Mouse (Mus musculus) forebrain, embryonic 11.5 days (tissue): ENCODE measurements around the gene Rcor1. TPM values are rescaled to one million over a fixed set of nuclear protein-coding genes. Genes with fewer than 3 reads are reported as not detected.

Experiments used
- ATAC-seq: fragments of 200-750 bp; cut with Nextera tagmentation; replicated peaks from 2 replicates; pipeline ENCODE4 v1.8.0; 2017; ENCODE audit warnings: moderate TSS enrichment; ENCODE audit not compliant: low FRiP score
- DNase-seq: peaks from one replicate; pipeline ENCODE4 v3.0.0-alpha.2; 2017; ENCODE audit warnings: low spot score
- H3K27ac ChIP-seq: fragments of 300-500 bp; sonication (generic); 2 replicates; pipeline ENCODE4 v1.5.1; 2014; ENCODE audit warnings: low read depth, low read length
- H3K27me3 ChIP-seq: fragments of 300-500 bp; sonication (generic); 2 replicates; pipeline ENCODE4 v1.6.1; 2014; ENCODE audit warnings: mild to moderate bottlenecking, low read length, mixed read lengths; ENCODE audit not compliant: control insufficient read depth, insufficient read depth
- H3K36me3 ChIP-seq: fragments of 300-500 bp; sonication (generic); 2 replicates; pipeline ENCODE4 v1.6.1; 2014; ENCODE audit warnings: mild to moderate bottlenecking, low read length, moderate library complexity, mixed read lengths; ENCODE audit not compliant: control insufficient read depth, insufficient read depth
- H3K4me1 ChIP-seq: fragments of 300-500 bp; sonication (generic); replicated peaks from 2 replicates; pipeline ENCODE4 v1.6.1; 2014; ENCODE audit warnings: low read length, mixed read lengths; ENCODE audit not compliant: control insufficient read depth, insufficient read depth
- H3K4me2 ChIP-seq: fragments of 300-500 bp; sonication (generic); 2 replicates; pipeline ENCODE4 v1.6.1; 2014; ENCODE audit warnings: low read depth, mild to moderate bottlenecking, low read length, moderate library complexity, mixed read lengths; ENCODE audit not compliant: severe bottlenecking
- H3K4me3 ChIP-seq: fragments of 300-500 bp; sonication (generic); 2 replicates; pipeline ENCODE4 v1.5.1; 2014; ENCODE audit warnings: low read depth, low read length
- H3K9ac ChIP-seq: fragments of 300-500 bp; sonication (generic); 2 replicates; pipeline ENCODE4 v1.6.1; 2014; ENCODE audit warnings: low read length
- H3K9me3 ChIP-seq: fragments of 300-500 bp; sonication (generic); 2 replicates; pipeline ENCODE4 v1.6.1; 2016; ENCODE audit warnings: low read length, mixed read lengths; ENCODE audit not compliant: control insufficient read depth
- WGBS: fragments of 180-500 bp; shearing (Covaris S2); extraction: QIAGEN DNeasy Blood & Tissue Kit; methylation state at CpG from one replicate; pipeline ENCODE4 v1.1.7; 2014; 5-methylcytosine and 5-hydroxymethylcytosine counted together
- polyA plus RNA-seq: library from polyadenylated mRNA; unstranded; fragments of >200 nt; fragmentation: Nextera tagmentation; extraction: Ambion mirVana; gene quantifications from 2 replicates; pipeline ENCODE4 v1.2.1, GENCODE M21; 2014

The Rcor1 gene
- polyA plus RNA-seq, 1 experiment from 2014 or later, result 14.2 TPM

DNA sequence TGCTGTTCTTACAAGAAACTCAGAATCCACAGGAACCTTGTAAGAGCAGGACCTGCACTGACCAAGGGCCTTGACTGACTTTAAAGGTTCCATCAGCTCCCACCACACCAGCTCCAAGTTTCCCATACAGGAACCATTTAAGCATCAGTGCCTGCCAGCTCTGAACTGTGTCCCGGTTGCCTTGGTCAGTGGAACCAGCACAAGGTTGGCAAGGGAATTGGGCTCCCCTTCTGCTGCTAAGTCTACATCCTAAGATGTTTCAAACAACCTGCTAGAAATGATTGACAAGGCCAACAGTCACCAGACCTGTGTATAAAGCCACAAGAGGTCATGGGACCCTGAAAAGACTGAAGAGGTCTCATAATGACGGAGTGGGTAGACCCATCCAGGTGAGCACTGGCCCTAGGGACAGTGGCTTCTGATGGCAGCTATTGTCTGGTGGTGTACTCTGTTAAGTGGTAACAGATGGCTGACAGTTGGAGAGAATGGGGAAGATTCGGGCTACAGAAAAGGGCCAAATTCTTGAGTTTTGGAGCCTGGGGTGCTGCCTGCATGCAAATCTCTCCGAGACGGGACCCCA lies 80.4 kb downstream of the Rcor1 start:
- H3K36me3 ChIP-seq, result peaks cover 6% of the 10 kb centered on the region; the same call in 1 of the 2 replicates
- WGBS, result 91% methylated on average over 5 of the region's 5 CpGs
- no peak overlapping the region for H3K4me3 ChIP-seq
- H3K27me3 ChIP-seq, result no peaks in the 10 kb centered on the region
- no peak overlapping the region for H3K4me2 ChIP-seq
- ATAC-seq (no peak), DNase-seq (no peak)
- no peak overlapping the region for H3K9ac ChIP-seq
- no peaks in the 10 kb centered on the region for H3K4me1 ChIP-seq
- no peak overlapping the region for H3K27ac ChIP-seq
- H3K9me3 ChIP-seq, result no peaks in the 10 kb centered on the region; the same call in 1 of the 2 replicates

DNA sequence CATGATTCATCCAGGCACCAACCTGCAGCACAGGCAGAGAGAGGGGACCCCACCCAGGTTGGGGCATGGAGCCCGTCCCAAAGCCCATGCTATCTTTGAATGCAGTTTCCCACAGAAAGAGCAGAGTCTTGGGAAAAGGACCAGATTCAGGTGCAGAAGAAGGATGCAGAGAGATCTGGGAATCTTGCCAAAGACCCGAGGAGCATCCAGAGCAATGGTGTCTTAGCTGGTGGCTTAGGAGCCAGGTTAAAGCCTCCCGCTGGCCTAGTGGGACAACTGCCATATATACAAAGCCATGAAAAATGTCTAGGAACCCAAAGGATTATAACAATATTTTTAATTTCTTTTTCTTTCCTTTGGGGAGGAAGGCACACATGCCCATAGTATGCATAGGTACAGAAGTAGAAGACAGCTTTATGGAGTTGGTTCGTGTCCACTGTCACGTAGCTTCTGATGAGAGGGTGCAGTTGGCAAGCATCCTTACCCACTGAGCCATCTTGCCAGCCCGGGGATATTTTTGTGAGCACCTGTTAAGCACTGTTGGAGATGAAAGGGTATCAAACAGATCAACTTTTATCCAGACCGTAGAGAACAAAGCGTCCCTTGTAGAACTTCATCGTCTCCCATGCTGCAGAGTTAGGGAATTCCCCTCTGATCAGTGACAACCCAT lies 82.0 kb downstream of the Rcor1 start:
- Histone ChIP-seq H3K4me2 (no peak overlapping the region), H3K27me3 (no peaks in the 10 kb centered on the region), H3K36me3 (peaks cover 6% of the 10 kb centered on the region; the same call in 1 of the 2 replicates), H3K9me3 (no peaks in the 10 kb centered on the region; the same call in 1 of the 2 replicates), H3K9ac (no peak overlapping the region), H3K27ac (no peak overlapping the region), H3K4me1 (no peaks in the 10 kb centered on the region), H3K4me3 (no peak overlapping the region)
- no peak for DNase-seq
- 92% methylated on average over 9 of the region's 9 CpGs for WGBS
- ATAC-seq, result no peak

DNA sequence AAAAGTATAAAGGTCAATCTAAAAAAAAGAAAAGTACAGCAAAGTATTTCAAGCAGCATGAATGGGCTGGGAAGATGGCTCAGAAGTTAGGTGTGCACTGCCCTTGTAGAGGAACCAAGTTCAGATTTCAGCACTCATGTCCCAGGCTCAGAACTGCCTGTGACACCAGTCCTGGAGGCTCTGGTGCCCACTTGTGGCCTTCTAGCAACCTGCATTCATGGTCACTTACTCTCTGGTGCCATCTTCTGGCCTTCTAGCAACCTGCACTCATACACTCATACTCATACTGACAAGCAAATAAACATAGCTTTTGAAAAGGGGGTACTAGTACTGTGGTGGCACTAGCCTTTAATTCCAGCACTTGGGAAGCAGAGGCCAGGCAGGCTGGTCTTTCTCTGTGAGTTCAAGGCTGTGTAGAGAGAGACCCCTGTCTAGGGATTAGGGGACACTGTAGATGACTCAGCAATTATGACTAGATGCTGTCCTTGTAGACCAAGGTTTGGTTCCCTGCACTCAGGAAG lies 83.2 kb downstream of the Rcor1 start:
- no peak for ATAC-seq
- Histone ChIP-seq H3K4me2 (no peak overlapping the region), H3K27ac (no peak overlapping the region), H3K27me3 (no peaks in the 10 kb centered on the region), H3K36me3 (no peaks in the 10 kb centered on the region; the same call in 1 of the 2 replicates), H3K9me3 (no peaks in the 10 kb centered on the region; the same call in 1 of the 2 replicates), H3K9ac (no peak overlapping the region), H3K4me3 (no peak overlapping the region), H3K4me1 (no peaks in the 10 kb centered on the region)
- no peak for DNase-seq

DNA sequence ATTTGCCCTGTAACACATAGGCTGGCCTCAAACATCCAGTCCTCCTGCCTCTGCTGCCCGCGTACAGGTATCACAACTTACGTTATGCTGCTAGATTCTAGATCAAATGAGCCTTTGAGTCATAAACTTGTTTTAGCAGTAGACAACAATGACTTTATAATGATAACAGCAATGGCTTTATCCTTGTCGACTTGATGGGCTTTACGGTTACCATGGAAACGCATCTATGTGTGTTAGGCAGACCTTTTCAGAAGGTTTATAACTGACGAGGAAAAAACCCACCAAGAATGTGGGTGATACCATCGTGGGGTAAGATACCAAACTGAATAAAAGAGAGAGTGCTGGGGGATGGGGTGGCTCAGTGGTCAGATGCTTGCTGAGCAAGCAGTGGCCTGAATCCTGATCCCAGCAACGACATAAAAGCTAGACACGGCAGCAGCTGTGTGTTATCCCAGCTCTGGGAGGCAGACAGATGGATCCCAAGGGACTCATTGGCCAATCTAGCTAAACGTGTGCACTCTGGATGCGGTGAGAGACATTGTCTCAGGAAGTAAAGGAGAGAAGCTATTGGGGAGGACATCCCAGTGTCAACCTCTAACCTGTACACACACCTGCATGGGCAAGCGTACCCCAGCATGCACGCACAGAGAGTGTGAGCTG lies 85.6 kb downstream of the Rcor1 start:
- WGBS, result 84% methylated on average over 14 of the region's 14 CpGs
- DNase-seq, result no peak
- ATAC-seq, result no peak

DNA sequence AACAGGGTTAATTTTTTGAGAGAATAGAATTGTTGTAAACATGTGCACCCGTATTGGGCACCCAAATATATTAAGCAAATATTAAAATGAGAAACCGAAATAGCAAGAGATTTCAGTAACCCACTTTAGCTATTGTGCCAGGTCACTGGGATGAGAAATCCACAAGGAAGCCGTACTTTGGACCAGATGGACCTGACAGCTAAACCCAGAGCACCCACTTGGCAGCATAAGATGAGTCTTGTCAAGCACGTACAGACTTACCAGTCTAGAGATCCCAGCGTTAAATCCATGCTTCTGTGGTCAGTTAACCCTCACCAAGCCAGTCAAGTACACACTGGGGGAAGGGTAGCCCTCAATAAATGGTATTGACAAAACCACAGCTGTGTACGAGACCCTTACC lies 86.5 kb downstream of the Rcor1 start:
- Histone ChIP-seq H3K27me3 (no peaks in the 10 kb centered on the region), H3K9ac (no peak overlapping the region), H3K9me3 (no peaks in the 10 kb centered on the region; the same call in 1 of the 2 replicates), H3K4me1 (no peaks in the 10 kb centered on the region), H3K27ac (no peak overlapping the region), H3K4me3 (no peak overlapping the region), H3K4me2 (no peak overlapping the region), H3K36me3 (no peaks in the 10 kb centered on the region)
- WGBS, result 79% methylated on average over 6 of the region's 6 CpGs
- DNase-seq (no peak), ATAC-seq (no peak)

More for the DNA sequence above, 85.6 kb downstream of the Rcor1 start:
- Histone ChIP-seq H3K4me3 (no peak overlapping the region), H3K27ac (no peak overlapping the region), H3K27me3 (no peaks in the 10 kb centered on the region), H3K4me2 (no peak overlapping the region), H3K9me3 (no peaks in the 10 kb centered on the region; the same call in 1 of the 2 replicates), H3K36me3 (no peaks in the 10 kb centered on the region), H3K9ac (no peak overlapping the region), H3K4me1 (no peaks in the 10 kb centered on the region)

DNA sequence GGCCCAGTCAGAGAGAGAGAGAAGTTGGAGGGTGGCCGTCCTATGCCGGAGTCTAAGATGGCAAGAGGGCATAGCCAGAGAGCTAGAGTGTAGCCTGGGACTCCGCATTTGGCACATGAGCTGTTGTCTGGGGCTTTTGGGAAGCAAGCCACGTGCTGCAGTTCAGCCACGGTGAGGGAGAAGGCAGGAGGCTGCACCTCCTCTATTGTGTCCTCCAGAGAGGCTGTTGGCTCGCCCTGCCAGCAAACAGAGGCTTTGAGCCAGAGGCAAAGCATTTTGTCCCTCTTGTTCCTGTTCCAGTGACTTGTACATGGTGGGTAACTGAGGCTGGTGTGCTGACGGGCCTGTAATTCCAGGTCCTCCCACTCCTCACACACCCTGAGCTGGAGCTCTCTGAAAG lies 95.0 kb downstream of the Rcor1 start:
- Histone ChIP-seq H3K27ac (no peak overlapping the region), H3K4me1 (no peaks in the 10 kb centered on the region), H3K4me3 (no peak overlapping the region), H3K4me2 (no peak overlapping the region), H3K36me3 (no peaks in the 10 kb centered on the region), H3K27me3 (no peaks in the 10 kb centered on the region), H3K9ac (no peak overlapping the region), H3K9me3 (no peaks in the 10 kb centered on the region)
- WGBS, result 88% methylated on average over 7 of the region's 7 CpGs
- DNase-seq, result no peak
- no peak for ATAC-seq

DNA sequence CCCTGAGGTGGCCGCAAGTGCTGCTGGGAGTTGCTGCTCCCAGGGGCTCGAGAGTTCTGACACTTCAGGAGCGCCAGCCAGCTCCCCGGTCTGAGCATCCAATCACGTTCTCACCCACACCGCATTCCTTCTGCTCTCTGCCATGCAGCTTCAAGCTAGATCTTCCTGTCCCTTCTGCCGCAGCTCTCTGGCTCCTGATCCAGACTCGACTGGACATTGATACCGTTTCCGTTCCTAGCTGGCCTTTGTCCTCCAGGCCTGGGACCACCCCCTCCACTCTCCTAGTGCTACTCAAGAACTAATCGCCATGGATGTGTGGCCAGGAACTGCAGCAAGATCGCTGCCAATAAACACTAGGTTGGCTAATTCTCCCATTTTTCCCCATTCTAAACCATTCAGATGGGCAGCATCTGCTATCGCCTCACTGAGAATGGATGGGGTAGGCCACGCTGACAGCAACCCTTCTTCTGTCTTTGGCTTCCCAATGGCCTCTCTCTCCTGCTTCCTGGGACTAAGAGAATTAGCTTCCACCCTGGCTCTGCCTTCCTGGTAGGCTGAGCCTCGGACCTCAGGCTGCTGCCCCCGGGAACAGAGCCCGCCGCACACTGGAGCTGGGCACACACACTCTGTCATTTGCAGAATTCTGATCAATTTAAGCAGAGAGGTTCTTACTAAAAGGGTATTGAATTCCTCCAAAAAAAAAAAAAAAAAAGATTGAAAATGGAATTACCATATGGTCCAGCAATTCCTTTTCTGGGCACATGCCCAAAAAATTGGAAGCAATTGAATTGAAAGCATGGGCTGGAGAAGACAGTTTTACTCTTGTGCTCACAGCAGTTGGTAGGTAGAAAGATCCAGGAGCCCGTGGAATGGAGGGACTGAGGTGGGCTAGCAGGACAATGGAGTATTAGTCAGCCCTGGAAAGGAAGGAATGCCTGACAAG lies 95.9 kb downstream of the Rcor1 start:
- Histone ChIP-seq H3K9me3 (no peaks in the 10 kb centered on the region), H3K4me3 (no peak overlapping the region), H3K4me2 (no peak overlapping the region), H3K27me3 (no peaks in the 10 kb centered on the region), H3K4me1 (no peaks in the 10 kb centered on the region), H3K27ac (no peak overlapping the region), H3K36me3 (no peaks in the 10 kb centered on the region), H3K9ac (no peak overlapping the region)
- DNase-seq (no peak), ATAC-seq (no peak)
- 75% methylated on average over 19 of the region's 19 CpGs for WGBS

DNA sequence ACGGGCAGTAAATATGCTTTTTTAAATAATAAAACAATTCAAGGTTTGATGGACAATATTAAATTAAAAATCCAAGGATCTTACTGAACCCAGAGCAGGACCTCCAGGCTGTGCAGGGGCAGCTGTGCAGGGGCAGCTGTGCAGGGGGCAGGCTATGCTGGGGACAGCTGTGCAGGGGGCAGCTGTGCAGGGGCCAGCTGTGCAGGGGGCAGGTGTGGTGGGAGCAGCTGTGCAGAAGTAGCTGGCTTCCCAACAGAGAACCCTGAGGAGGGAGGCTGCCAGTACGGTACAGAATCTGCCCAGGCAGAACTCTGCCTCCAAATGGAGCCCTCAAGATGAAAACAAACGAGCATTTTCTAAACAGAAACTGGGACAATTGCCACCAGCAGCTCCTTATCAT lies 96.8 kb downstream of the Rcor1 start:
- DNase-seq (no peak), ATAC-seq (no peak)
- no peak overlapping the region for H3K9ac ChIP-seq
- H3K9me3 ChIP-seq, result no peaks in the 10 kb centered on the region
- no peaks in the 10 kb centered on the region for H3K4me1 ChIP-seq
- H3K27ac ChIP-seq, result no peak overlapping the region
- no peak overlapping the region for H3K4me2 ChIP-seq
- 74% methylated on average over 3 of the region's 3 CpGs for WGBS
- H3K27me3 ChIP-seq, result no peaks in the 10 kb centered on the region
- no peak overlapping the region for H3K4me3 ChIP-seq
- H3K36me3 ChIP-seq, result no peaks in the 10 kb centered on the region
